Mouse (Mus musculus) cerebellum, adult 2 months (tissue): Measurements from ENCODE around the gene Sft2d1.

Experiments used
- CTCF ChIP-seq: fragments of 200-500 bp; IDR thresholded peaks from 2 replicates; pipeline ENCODE4 v1.5.1; 2011; ENCODE audit warnings: low read depth, mild to moderate bottlenecking, control low read depth, low read length, moderate library complexity, borderline replicate concordance; ENCODE audit not compliant: insufficient read depth
- POLR2A ChIP-seq: fragments of 200-500 bp; IDR thresholded peaks from 2 replicates; pipeline ENCODE4 v1.6.1; 2011; ENCODE audit warnings: low read length, control low read depth, borderline replicate concordance; ENCODE audit not compliant: insufficient read depth

DNA sequence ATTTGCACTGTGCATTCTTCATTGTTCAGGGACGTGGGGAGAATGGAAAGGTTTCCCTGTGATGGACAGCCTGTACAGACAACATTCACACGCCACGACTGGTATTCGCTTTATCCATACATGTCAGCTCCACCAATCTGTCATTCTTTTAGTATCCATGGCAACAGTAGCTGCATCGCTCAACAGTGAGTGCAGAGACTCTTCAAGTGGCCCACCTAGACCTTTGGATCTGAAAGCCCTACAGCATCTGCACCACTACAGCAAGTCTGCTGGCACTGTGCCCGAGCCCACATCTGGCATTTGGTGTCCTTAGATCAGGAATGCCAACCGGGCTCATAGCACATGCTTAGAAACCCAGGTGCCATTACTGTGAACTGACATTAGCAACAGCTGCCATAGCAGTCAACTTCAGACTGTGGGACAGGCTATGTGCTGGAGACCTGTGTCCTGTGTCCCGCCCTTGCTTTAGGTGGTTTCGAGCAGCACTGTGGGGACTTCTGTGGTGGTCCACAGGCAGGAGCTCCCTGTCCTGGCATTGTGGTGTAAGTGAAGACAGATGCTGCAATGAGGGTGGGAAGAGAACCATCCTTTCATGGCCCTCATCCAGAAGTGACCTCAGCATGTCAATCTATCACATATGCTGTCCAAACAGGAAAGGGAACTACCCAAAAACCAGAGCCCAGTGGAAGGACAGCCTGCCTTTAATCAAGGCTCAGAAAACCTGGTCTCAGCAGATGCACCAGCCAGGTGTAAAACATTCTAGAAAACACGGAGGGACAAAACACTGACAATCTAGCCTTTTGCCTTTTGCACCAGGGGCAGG lies 50.6 kb downstream of the Sft2d1 start:
- TF ChIP-seq CTCF, result no peak
- TF ChIP-seq POLR2A, result no peak
